Comparison of ENCODE assay signal across 12 mouse cellular contexts in genomic region chr2:32823153-32823552, GRCm38 (mm10). TPM values are rescaled to one million over a fixed set of nuclear protein-coding genes. Genes with fewer than 3 reads are reported as not detected.
DNase-seq lines count a peak whose midpoint lies in the region; ATAC-seq and TF ChIP-seq lines count a peak whose summit lies in the region.
"Had no signal": no experiment of that assay in that cellular context is flagged by ENCODE, and none has a peak within 500 bp of the region (broad histone marks: within the 10 kb centered on the region; RNA-seq: fewer than 3 reads in every experiment).

No protein-coding gene starts in this region.

- no peak overlapping the region for H3K4me3 ChIP-seq in kidney, embryonic 16.5 days (ENCODE audit: low read length)
- no peak overlapping the region for H3K4me3 ChIP-seq in kidney, embryonic 15.5 days (replicated peaks)
- no peak overlapping the region for H3K4me3 ChIP-seq in midbrain, postnatal 0 days (ENCODE audit: low read depth, low read length)

- intact Hi-C loops in left cerebral cortex, postnatal 10 days (cut with DNase I) = no loop called here
- intact Hi-C loops in left cerebral cortex, postnatal 25 days (cut with DNase I) = no loop called here

- H3K9ac ChIP-seq in kidney, embryonic 16.5 days (replicated peaks; ENCODE audit: low read length) = peak overlapping the region; percentile 22; the same call in 1 of the 2 replicates
- H3K9ac ChIP-seq in kidney, embryonic 15.5 days = no peak overlapping the region
- H3K9ac ChIP-seq in midbrain, postnatal 0 days (replicated peaks; ENCODE audit: low read length, poor library complexity, severe bottlenecking) = no peak overlapping the region
- H3K9ac ChIP-seq: forebrain, postnatal 0 days had no signal

- H3K4me2 ChIP-seq in kidney, embryonic 16.5 days (replicated peaks; ENCODE audit: low read depth, low read length) = no peak overlapping the region
- H3K4me2 ChIP-seq in kidney, embryonic 15.5 days = no peak overlapping the region
- no peak overlapping the region for H3K4me2 ChIP-seq in midbrain, postnatal 0 days (ENCODE audit: low read depth, low read length, poor library complexity, severe bottlenecking)
- H3K4me2 ChIP-seq: lung, embryonic 14.5 days had no signal

- H3K36me3 ChIP-seq in kidney, embryonic 16.5 days (ENCODE audit: insufficient read depth, low read length) = peaks cover 2% of the 10 kb centered on the region; the same call in 1 of the 2 replicates
- no peaks in the 10 kb centered on the region for H3K36me3 ChIP-seq in kidney, embryonic 15.5 days
- peaks cover 30% of the 10 kb centered on the region for H3K36me3 ChIP-seq in midbrain, postnatal 0 days (ENCODE audit: insufficient read depth, low read length)

- H3K9me3 ChIP-seq in kidney, embryonic 16.5 days (ENCODE audit: low read length) = no peaks in the 10 kb centered on the region
- H3K9me3 ChIP-seq in kidney, embryonic 15.5 days (replicated peaks) = no peaks in the 10 kb centered on the region
- H3K9me3 ChIP-seq in midbrain, postnatal 0 days (ENCODE audit: low read length) = no peaks in the 10 kb centered on the region

- H3K4me1 ChIP-seq in kidney, embryonic 16.5 days (ENCODE audit: insufficient read depth, low read length) = peaks cover 18% of the 10 kb centered on the region
- peaks cover 23% of the 10 kb centered on the region for H3K4me1 ChIP-seq in kidney, embryonic 15.5 days
- no peaks in the 10 kb centered on the region for H3K4me1 ChIP-seq in midbrain, postnatal 0 days (ENCODE audit: insufficient read depth, low read length)

- no peak for TF ChIP-seq CTCF in midbrain, postnatal 0 days (IDR thresholded peaks at IDR 0.05)

- 25% methylated on average over 11 of the region's 11 CpGs for WGBS in kidney, embryonic 16.5 days
- WGBS in kidney, embryonic 15.5 days = 29% methylated on average over 11 of the region's 11 CpGs
- 72% methylated on average over 11 of the region's 11 CpGs for WGBS in midbrain, postnatal 0 days

- no peak for ATAC-seq in kidney, embryonic 16.5 days (ENCODE audit: low FRiP score, low TSS enrichment)
- ATAC-seq in kidney, embryonic 15.5 days (replicated peaks; ENCODE audit: low FRiP score) = no peak
- no peak for ATAC-seq in midbrain, postnatal 0 days (ENCODE audit: low FRiP score)
- ATAC-seq: forebrain, postnatal 0 days had no signal

- H3K27me3 ChIP-seq in kidney, embryonic 16.5 days (ENCODE audit: insufficient read depth, low read length) = no peaks in the 10 kb centered on the region
- H3K27me3 ChIP-seq in kidney, embryonic 15.5 days = no peaks in the 10 kb centered on the region
- H3K27me3 ChIP-seq in midbrain, postnatal 0 days (ENCODE audit: insufficient read depth, low read length) = no peaks in the 10 kb centered on the region

- peak; percentile 24 for DNase-seq in Muller cell, postnatal 12 days (ENCODE audit: inconsistent ontology term)
- DNase-seq in embryo, embryonic 10.5 days (ENCODE audit: low spot score) = peak; percentile 50
- DNase-seq in midbrain, postnatal 0 days (ENCODE audit: low spot score) = peak; percentile 40
- no peak for DNase-seq in left cerebral cortex, postnatal 10 days (ENCODE audit: extremely low spot score in 1 of 2, low spot score in 2 of 2)
- DNase-seq in left cerebral cortex, postnatal 25 days (ENCODE audit: low spot score in 2 of 2) = no peak
- DNase-seq: forebrain, postnatal 0 days; kidney, adult 11 months; lung, embryonic 14.5 days had no signal

- H3K27ac ChIP-seq in kidney, embryonic 16.5 days (ENCODE audit: low read length) = no peak overlapping the region
- no peak overlapping the region for H3K27ac ChIP-seq in kidney, embryonic 15.5 days
- no peak overlapping the region for H3K27ac ChIP-seq in midbrain, postnatal 0 days (ENCODE audit: low read depth, low read length)

RNA-seq across cellular contexts. Expression of gene Stxbp1, which starts 23.9 kb away (rescaled TPM):
- 19.6 and 22.3 TPM in 2 replicates for polyA plus RNA-seq in kidney, embryonic 16.5 days (2015; fragmentation: Nextera tagmentation; extraction: Ambion mirVana)
- 16.5 and 19.3 TPM in 2 replicates for polyA plus RNA-seq in kidney, embryonic 15.5 days (2015; fragmentation: Nextera tagmentation; extraction: Ambion mirVana)
- 185 and 264 TPM in 2 replicates for total RNA-seq in midbrain, postnatal 0 days (2014; rRNA removed)
- polyA plus RNA-seq in midbrain, postnatal 0 days (2015; fragmentation: Nextera tagmentation; extraction: Ambion mirVana) = 424 and 430 TPM in 2 replicates
- total RNA-seq in left cerebral cortex, postnatal 10 days (2021) = 100 to 1,000 TPM; 862 to 881 TPM
- 1,000 to 10,000 TPM in 1 of 2 experiments, 100 to 1,000 TPM in 1; 957 to 1,021 TPM for total RNA-seq in left cerebral cortex, postnatal 25 days (2021)

RNA-seq across cellular contexts. Expression of gene Cfap157, which starts 38.9 kb away (rescaled TPM):
- 0.29 and 0.32 TPM in 2 replicates for polyA plus RNA-seq in kidney, embryonic 16.5 days (2015; fragmentation: Nextera tagmentation; extraction: Ambion mirVana)
- polyA plus RNA-seq in kidney, embryonic 15.5 days (2015; fragmentation: Nextera tagmentation; extraction: Ambion mirVana) = 0.45 and 0.64 TPM in 2 replicates
- 0.19 and 1.4 TPM in 2 replicates for total RNA-seq in midbrain, postnatal 0 days (2014; rRNA removed)
- 0.48 and 1.1 TPM in 2 replicates for polyA plus RNA-seq in midbrain, postnatal 0 days (2015; fragmentation: Nextera tagmentation; extraction: Ambion mirVana)
- not detected for total RNA-seq in left cerebral cortex, postnatal 10 days (2021)
- under 1 TPM in 1 of 2 experiments, not detected in 1; 0.62 TPM for total RNA-seq in left cerebral cortex, postnatal 25 days (2021)
- total RNA-seq: adrenal gland, postnatal 4 days; heart, adult 8-10 months had no signal

RNA-seq across cellular contexts. Expression of gene Ptrh1, which starts 47.6 kb away (rescaled TPM):
- polyA plus RNA-seq in kidney, embryonic 16.5 days (2015; fragmentation: Nextera tagmentation; extraction: Ambion mirVana) = 6.1 and 6.8 TPM in 2 replicates
- polyA plus RNA-seq in kidney, embryonic 15.5 days (2015; fragmentation: Nextera tagmentation; extraction: Ambion mirVana) = 5.1 and 5.5 TPM in 2 replicates
- 2.1 and 2.7 TPM in 2 replicates for total RNA-seq in midbrain, postnatal 0 days (2014; rRNA removed)
- 3.8 and 3.9 TPM in 2 replicates for polyA plus RNA-seq in midbrain, postnatal 0 days (2015; fragmentation: Nextera tagmentation; extraction: Ambion mirVana)
- 10 to 100 TPM in 1 of 2 experiments, 1 to 10 TPM in 1; 8.4 to 10.3 TPM for total RNA-seq in left cerebral cortex, postnatal 10 days (2021)
- 1 to 10 TPM; 7.3 to 8.2 TPM for total RNA-seq in left cerebral cortex, postnatal 25 days (2021)

RNA-seq across cellular contexts. Expression of gene Ttc16, which starts 47.7 kb away (rescaled TPM):
- 0.21 and 0.29 TPM in 2 replicates for polyA plus RNA-seq in kidney, embryonic 16.5 days (2015; fragmentation: Nextera tagmentation; extraction: Ambion mirVana)
- polyA plus RNA-seq in kidney, embryonic 15.5 days (2015; fragmentation: Nextera tagmentation; extraction: Ambion mirVana) = 0.15 and 0.25 TPM in 2 replicates
- total RNA-seq in midbrain, postnatal 0 days (2014; rRNA removed) = 0.90 and 3.2 TPM in 2 replicates
- 0.32 and 0.44 TPM in 2 replicates for polyA plus RNA-seq in midbrain, postnatal 0 days (2015; fragmentation: Nextera tagmentation; extraction: Ambion mirVana)
- under 1 TPM; 0.22 to 0.36 TPM for total RNA-seq in left cerebral cortex, postnatal 10 days (2021)
- total RNA-seq in left cerebral cortex, postnatal 25 days (2021) = under 1 TPM; 0.27 to 0.87 TPM

RNA-seq across cellular contexts. Expression of gene Fam129b, which starts 52.8 kb away (rescaled TPM):
- polyA plus RNA-seq in kidney, embryonic 16.5 days (2015; fragmentation: Nextera tagmentation; extraction: Ambion mirVana) = 54.4 and 56.2 TPM in 2 replicates
- 44.5 and 47.7 TPM in 2 replicates for polyA plus RNA-seq in kidney, embryonic 15.5 days (2015; fragmentation: Nextera tagmentation; extraction: Ambion mirVana)
- total RNA-seq in midbrain, postnatal 0 days (2014; rRNA removed) = 39.5 and 40.9 TPM in 2 replicates
- polyA plus RNA-seq in midbrain, postnatal 0 days (2015; fragmentation: Nextera tagmentation; extraction: Ambion mirVana) = 17.7 and 18.1 TPM in 2 replicates
- 10 to 100 TPM; 26.0 to 26.6 TPM for total RNA-seq in left cerebral cortex, postnatal 10 days (2021)
- total RNA-seq in left cerebral cortex, postnatal 25 days (2021) = 10 to 100 TPM; 20.8 to 24.6 TPM

Comparison
In these comparisons a context has a peak if more than half of its experiments do, and no peak if none do; other contexts are left out.
1. DNase-seq: peak in Muller cell, postnatal 12 days (single experiment), embryo, embryonic 10.5 days (single experiment) and midbrain, postnatal 0 days (single experiment); none in left cerebral cortex, postnatal 10 days (0 of 2) and left cerebral cortex, postnatal 25 days (0 of 2).